20 mouse cellular contexts compared by ENCODE assay signal in the genomic region with DNA sequence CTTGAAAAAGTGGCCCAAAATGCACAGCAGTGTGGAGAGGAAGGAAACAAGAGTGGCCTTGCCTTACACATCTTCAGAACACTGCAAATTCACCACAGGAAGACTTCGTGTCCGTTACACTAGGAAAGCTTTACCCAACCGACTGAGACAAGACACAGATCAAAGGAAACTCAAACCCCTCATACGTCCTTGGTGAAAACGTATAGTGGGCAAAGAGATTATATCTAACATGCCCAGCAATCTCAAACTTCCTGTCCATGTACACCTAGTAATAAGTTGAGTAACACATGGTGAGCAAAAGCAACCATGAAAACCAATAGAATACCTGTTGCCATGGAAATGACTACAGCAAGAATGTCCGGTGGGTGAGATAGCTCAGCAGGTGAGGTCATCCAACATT.
"Had no signal": no experiment of that assay in that cellular context is flagged by ENCODE, and none has a peak within 500 bp of the region (broad histone marks: within the 10 kb centered on the region; RNA-seq: fewer than 3 reads in every experiment).

No protein-coding gene starts in this region.

- ATAC-seq: midbrain, embryonic 16.5 days had no signal

- H3K9ac ChIP-seq: liver, embryonic 15.5 days; lung, embryonic 14.5 days; midbrain, embryonic 12.5 days; neural tube, embryonic 13.5 days; neural tube, embryonic 15.5 days had no signal

- H3K36me3 ChIP-seq: liver, embryonic 15.5 days; midbrain, embryonic 12.5 days; neural tube, embryonic 15.5 days had no signal

- DNase-seq: lung, adult 18-20 months; lung, embryonic 14.5 days; lung, postnatal 14 days; lung, postnatal 4 days; midbrain, embryonic 14.5 days; retina, postnatal 1 day; right cerebral cortex, adult 18-20 months; right cerebral cortex, postnatal 25 days; right cerebral cortex, postnatal 4 days; spleen, adult 18-20 months; thymus, adult 18-20 months; thymus, postnatal 14 days; thymus, postnatal 36 days had no signal

- H3K4me3 ChIP-seq: liver, embryonic 15.5 days; midbrain, embryonic 10.5 days; midbrain, embryonic 12.5 days; myocyte; neural tube, embryonic 13.5 days; neural tube, embryonic 15.5 days had no signal

- H3K27ac ChIP-seq: liver, embryonic 15.5 days; midbrain, embryonic 10.5 days; midbrain, embryonic 12.5 days; neural tube, embryonic 13.5 days; neural tube, embryonic 15.5 days had no signal

- H3K27me3 ChIP-seq: liver, embryonic 15.5 days; neural tube, embryonic 13.5 days; neural tube, embryonic 15.5 days had no signal

- H3K9me3 ChIP-seq: liver, embryonic 15.5 days; midbrain, embryonic 12.5 days; neural tube, embryonic 13.5 days; neural tube, embryonic 15.5 days had no signal

- H3K4me2 ChIP-seq: liver, embryonic 15.5 days; lung, embryonic 14.5 days; midbrain, embryonic 12.5 days; neural tube, embryonic 13.5 days; neural tube, embryonic 15.5 days had no signal
